Mouse (Mus musculus) ovary, postnatal 10 days (tissue): ENCODE data around the gene Scube1.

ENCODE experiments used
- DNase-seq: peaks from one replicate; pipeline ENCODE4 v3.0.0; 2022; ENCODE audit warnings: low spot score

Scube1 gene

DNA sequence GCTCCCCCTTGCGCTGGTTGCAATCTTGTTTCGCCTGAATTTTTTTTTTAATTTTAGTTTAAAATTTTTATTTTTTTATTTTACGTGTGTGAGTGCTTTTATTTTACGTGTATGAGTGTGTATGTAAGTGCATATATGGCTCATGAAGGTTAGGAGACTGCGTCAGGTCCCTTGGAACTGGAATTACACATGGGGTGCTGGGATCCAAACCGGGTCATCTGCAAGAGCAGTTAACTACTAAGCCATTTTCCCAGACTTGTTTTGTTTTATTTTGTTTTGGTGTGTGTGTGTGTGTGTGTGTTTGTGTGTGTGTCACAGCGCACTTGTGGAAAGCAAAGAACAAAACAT lies 129.5 kb downstream of the Scube1 start:
- no peak for DNase-seq

DNA sequence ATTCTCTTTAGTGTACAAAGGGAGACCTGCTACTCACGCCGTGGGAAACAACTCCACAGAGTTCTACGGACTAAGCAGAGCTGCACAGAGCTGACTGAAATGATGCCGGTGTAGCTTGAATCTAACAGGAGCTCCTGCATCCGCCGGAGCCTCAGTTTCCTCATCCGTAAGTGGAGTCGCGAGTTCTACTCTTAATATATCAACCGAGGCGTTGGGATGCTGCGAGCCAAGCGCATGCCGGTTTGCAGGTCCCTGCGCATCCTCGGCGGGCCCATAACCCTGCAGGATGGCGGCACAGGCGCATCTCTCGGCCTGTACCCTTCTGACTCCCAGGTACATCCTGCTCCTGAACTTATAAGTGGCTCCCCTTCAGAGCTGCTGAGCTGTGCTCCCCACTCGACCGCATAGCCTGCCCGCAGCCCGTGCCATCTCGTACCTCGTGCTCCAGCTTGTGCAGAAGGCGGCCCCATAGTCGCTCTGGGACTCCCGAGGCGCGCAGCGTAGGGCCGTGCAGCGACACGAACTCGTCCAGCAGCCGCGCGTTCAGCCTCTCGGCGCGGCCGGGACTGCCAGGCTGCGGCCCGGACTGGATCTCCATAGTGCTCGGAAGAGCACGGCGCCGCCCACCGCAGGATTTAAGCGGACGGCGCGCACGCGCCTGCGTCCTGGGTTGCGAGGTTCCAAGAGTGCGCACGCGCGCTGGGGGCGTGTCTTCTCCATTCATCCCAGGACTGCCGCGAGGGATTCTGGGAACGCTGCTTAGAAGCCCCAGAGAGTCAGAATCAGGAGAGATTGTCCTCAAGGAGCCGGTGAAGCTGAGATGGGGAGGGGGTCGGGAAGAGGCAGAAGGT lies 130.1 kb downstream of the Scube1 start, which contains the start of gene Ttll12:
Gene Ttll12 (minus strand): TSS at position 645 of the 851 bp plus-strand sequence.
- DNase-seq: peak; percentile 78

DNA sequence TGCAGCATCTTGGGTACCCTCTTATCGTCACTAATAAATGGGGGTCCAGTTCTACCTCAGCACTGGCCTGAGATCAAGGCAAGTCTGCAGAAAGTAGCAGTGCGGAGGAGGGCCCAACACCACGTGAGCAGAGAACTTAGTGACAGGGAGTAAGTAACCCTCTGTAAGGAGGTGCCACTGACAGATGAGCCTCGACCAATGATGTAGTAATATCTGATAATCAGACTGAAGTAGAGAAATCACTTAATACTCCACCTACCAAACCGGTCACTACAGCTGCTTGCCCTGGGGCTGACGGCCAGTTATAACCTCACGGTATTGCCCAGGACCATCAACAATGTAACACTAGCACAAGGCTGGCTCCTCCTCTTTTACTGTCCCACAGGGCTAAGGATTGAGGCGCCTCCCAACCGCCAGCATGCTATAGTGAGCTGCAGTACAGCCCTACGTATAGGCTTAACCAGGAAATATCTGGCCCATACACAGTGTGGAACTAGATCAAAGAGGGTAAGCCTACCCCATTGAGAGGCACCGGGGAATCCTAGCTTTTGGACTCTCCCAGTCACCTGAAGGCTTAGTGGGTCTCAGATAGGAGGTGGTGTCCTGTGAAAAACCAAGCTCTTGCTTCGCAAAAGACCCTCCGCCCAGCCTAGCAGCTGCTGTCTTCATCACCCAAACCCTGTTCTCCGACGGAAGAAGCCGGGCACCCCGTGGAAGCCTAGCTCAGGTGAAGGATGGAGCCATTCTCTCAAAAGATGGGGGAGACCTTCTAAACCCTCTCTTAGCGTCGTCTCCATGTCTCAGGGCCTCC lies 130.9 kb downstream of the Scube1 start:
- DNase-seq: no peak

DNA sequence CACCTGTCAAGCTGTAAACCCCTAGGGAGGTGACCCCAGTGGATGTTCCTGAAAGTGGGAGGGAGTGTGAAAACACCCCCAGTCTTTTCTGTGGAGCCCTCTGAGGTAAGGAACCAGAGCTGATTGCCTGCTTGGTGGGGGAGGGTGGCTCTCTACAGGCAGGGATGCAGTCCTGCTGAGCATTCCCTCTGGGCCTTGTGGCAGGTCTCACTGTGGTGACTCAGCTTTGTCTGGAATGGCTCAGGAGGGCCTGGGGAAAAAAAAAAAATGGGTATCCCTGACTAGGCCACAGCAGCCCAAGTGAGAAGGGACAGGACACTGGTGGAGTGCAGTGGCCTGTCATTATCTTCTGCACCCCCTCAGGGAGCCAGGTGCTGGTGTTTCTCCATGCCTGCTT lies 131.6 kb downstream of the Scube1 start:
- DNase-seq: no peak

DNA sequence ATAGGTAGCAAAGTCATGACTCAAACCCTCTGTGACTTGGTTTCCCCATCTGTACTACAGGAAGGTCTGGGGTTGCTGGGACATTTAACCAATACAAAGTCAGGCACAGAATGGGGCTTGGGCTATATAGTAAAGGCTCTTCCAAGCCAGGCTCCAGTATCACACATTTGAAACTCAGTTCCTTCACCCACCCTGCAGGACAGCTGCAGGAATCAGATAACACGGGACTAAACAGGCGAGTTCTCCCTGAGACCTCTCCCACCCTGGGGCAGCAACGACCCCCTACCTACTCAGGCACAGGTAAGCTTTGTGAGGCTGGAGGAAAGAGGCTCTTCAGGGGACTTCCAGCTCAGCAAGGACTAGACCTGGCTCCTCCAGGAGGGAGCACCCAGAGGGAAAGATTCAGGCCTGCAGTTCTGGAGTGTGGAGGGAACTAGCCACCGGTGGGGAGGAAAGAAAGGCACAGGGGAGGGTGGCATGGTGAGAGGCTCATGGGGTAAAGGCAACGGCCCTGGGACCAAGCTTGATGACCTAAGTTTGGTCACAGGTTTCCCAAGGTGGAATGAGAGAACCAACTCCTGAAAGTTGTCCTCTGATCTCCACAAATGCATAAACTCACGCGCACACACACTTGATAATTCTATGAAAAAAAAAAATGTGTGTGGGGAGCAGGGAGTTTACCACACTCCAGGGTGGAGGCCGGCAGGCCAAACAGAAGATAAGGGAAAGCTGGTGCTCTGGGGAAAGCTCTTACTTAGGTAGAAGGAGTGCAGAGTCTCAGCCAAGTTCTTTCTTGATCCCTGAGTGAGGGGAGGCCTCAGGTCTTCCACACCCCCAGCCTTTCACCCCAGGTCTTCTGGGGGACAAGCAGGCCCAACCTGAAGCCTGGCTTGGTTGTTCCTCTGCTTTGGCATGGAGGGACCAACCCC lies 132.3 kb downstream of the Scube1 start:
- no peak for DNase-seq

DNA sequence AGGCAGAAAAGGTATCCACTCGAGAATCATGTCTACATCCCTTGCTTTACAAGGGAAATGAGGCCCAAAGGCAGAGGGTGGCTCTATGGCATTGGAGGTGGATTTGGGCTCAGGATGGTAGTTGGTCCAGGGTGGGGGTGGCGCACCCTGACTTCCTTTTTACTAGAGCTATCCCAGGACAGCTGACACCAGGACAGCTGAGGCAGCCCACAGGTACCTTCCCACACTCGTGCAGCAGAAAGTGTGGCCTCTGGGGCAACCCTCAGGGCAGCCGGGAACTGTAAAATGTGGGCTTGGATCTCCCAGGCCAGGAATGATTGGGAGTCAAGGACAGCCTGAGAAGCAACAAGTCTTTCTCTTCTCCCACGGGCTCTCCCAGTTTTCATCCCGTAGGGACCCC lies 133.1 kb downstream of the Scube1 start:
- no peak for DNase-seq

DNA sequence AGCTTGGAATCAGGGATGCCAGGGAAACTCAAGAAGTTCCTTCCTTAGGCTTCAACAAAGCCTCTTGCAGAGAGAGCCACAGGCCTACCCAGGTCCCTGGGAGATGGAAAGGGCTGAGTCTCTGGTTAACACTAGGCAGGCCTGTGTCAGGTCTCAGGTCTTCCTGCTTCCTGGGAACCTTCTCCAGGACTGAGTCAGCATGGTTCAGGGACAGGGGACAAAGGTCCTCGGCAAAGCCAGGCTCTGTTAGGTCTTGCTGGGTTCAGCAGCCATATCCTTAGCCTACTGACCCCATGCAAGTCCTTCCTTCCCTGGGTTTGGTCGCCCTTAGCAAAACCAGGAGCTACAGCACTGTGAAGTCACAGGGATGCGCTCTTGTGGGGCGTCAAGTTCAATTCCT lies 134.0 kb downstream of the Scube1 start:
- no peak for DNase-seq

DNA sequence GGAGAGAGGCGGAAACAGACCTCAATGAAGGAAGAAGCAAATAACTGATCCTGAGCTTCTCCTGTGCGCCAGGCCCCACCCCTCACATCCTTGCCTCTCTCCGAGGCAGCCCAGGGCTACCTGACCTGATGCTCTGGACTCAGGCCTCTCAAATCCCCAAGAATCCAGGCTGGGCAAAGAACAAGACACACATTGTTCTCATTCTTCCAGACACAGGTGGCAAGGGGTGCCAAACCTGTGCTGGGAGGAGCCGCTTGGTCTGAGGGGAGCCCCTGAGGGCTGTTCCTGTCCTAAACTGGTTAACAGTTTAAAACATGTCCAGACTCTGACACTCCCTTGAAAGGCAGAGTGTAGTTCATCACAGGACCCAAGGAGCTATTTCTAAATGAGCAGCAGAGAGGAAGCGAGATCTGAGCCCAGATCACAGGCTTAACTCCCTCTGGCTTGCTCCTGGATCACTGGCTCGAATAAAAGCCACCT lies 140.0 kb downstream of the Scube1 start:
- no peak for DNase-seq

DNA sequence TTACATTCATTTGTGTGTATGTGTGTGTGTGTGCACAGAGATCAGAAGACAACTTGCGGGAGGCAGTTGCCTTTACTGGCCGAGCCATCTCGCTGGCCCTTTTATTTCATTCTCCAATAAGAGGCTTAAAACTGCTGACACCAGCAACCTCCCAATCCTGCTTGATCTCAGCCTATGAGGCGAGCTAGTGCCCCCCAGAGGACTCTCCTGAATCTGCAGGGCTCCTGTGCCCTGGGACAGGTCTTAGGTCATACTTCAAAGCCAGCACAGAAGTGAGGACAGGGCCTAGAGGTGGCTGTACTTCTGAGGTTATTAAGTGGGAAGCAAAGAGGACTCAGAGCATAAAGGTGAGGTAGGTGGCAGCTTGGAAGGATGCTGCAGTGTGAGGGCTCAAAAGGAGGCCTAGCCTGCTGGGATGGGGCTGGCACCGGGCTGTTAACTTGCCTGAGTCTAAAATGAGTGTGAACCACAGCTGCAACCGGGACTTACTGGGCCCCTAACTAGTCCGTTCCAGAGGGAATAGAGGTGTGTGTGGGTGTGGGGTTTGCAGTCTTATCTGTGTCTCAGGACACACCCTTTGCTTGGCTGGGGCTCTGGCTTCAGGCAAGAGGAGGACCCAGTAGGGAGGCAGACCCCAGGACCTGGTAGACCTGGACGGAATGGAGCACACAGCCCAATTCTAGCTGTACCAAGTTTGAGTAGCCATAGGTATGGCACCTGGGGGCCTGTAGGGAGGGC lies 141.2 kb downstream of the Scube1 start:
- DNase-seq: no peak

DNA sequence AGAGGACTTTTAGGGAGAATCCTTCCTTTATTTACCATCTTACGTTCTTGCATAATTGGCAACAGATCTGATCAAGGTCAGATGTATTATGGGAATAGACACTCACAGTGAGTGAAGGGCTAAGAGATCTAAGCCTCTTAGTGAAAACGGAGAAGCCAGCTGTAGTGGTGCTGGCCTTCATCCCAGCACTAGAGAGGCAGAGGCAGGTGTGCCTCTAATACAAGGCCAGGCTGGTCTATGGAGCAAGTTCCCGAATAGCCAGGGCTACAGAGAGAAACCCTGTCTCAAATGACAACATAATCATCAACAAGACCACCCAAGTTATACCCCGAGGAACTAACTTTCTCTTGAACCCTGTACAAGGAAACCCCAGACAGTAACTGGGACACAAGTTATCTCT lies 141.9 kb downstream of the Scube1 start:
- DNase-seq: no peak

DNA sequence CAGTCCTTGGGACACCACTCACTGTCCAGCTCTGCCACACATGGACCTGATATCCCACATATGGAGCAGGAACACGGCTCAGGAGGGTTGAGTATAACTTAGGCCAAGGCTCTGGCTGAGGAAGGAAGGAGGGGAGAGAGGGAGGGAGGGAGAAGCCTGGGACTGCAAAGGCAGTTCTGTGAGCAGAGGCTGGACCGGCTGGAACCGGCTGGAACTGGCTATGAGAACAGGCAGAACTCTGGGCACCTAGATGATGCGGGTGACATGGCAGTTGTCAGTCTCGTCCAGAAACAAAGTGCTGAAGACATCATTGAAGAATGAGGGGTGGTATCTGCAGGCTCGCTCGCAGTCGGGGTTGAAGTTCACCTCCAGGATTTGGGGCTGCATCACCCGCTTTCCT lies 148.2 kb downstream of the Scube1 start:
- DNase-seq: no peak

DNA sequence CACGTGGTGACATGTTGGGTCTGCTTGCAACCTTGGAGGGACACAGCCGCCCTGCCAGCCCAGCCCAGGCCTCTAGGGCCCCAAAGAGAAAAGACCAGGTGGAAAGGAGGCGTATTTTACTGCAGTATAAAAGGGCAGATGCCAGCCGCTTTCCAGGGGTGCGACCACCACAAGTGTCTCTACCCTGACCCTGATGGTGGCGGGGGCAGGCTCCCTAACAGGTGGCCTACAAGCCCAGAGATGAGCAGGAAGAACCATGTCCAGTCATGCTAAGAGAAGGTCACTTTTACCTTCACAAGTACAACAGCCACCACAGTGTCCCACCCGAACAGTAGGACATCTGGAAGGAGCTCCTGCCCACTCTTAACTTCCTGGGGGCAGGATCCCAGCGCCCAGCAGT lies 149.3 kb downstream of the Scube1 start:
- DNase-seq: no peak

DNA sequence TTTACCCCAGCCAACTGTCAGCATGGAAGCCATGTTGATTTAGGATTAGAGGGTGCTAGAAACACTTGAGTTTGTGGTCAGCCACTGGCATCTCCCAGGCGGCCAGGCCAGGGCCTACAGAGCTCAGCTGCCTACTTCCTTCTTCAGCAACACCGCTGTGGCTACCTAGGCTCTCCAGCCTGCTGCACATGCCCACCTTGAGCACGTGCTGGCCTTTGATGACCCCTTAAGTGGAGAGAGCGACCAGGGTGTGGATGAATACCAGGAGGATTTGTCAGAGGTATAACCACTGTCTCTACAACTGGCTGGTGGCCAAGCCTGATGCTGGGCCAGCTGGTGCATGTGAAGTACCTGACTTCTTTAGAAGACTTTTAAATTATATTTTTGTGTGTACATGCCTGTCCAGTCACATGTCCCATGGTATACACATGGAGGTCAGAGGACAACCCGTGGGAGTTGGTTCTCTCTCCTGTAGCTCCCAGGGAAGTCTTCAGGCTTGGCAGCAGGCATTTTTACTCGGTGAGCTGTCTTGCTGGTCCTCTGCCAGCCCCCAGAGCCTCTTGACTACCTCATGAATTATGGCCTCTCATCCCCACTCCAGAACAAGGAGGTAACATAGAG lies 150.0 kb downstream of the Scube1 start:
- DNase-seq: no peak

DNA sequence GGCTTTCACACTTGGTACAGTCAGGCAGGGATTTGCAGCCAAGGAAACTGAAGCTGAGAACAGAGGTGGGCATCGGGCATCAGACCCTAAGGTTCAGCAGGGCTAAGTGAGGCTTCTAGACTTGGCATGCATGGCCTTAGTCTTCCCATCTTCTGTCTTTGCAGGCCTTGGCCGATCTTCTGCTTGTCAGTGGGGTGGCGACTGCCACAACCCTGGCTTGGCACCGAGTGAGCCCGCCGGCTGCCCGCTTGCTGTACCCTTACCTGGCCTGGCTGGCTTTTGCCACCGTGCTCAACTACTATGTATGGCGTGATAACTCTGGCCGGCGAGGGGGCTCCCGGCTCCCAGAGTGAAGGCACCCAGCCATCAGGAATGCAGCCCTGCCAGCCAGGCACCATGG lies 151.2 kb downstream of the Scube1 start:
- DNase-seq: no peak

DNA sequence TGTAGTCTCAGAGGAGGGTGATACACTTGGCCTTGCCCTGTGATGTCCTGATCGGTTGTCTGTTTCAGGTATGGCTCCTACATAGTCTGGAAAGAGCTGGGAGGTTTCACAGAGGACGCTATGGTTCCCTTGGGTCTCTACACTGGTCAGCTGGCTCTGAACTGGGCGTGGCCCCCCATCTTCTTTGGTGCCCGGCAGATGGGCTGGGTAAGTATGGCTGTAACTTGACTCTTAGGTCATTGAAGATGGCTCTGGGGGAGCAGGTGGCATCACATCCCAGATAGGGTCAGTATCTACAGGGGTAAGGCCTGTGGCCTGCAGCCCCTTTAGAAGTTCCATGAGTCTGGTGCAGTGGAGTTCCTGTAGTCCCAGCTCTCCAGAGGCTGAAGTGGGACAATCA lies 152.7 kb downstream of the Scube1 start:
- no peak for DNase-seq

DNA sequence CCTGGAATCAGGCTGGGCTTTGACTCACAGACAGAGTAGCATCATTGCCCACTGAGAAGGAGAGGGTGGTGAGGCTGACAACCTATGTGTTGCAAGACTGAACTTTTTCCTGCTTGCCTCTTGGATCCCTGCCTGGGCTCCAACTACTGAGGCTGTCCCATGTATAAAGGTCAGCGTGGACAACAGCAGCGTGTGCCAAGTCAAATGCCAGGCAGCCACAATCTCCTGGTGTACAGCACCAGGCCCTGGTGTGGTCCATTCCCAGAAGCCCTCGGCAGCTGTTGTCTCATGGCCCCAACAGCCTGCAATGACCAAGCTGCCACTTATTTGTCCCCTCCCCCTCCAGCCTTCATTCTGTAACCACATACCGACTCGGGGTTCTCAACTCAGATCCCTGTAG lies 153.2 kb downstream of the Scube1 start:
- no peak for DNase-seq

DNA sequence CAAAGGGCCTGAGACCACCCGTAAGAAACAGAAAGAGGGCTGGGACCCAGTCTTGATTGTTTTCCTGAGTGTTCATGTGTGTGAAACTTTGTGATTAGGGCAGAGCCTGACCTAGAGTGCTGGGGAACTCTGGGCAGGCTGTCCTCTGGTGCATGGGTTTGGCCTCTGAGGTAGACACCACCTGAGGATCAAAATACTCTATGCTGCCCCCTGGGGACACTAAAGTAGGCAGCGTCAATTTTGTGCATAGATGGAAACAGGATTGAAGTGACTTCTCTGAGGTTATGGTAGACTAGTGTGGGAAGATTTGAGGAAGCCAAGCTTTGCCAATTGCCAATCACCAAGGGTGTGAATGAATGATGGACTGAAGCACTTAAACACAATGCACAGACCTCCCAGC lies 154.2 kb downstream of the Scube1 start:
- no peak for DNase-seq

DNA sequence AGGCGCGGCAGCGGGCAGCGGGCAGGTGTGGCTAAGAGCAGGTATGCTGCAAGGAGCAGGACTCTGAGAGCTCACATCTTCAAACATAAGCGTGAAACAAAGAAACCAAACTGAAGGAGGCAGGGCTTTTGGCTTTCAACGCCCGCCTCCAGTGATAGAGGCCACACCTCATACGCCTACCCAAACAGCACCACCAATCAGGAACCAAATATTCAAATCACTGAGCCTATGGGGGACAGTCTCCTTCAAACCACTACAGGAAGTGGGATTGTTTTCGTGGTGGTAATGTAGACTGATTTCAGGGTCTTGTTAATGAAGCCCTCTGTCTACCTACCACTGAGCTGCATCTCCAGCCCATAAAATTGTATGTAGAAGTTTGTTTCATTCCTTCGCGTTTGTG lies 155.1 kb downstream of the Scube1 start:
- no peak for DNase-seq

DNA sequence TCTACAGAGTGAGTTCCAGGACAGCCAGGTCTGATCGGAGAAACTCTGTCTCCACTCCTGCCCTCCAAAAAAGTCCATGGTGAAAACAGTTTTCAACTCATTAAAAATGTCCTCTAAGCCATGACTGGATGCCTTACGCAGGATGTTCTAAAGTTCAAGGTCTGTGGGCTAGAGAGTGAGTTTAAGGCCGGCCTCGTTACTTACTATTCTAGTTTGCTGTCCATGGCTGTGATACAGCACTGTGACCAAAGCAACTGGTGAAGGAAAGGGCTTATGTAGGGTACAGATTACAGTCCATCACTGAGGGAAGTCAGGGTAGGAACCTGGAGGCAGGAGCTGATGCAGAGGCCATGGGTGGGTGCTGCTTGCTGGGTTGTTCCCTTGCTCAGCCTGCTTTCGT lies 156.3 kb downstream of the Scube1 start:
- DNase-seq: no peak

DNA sequence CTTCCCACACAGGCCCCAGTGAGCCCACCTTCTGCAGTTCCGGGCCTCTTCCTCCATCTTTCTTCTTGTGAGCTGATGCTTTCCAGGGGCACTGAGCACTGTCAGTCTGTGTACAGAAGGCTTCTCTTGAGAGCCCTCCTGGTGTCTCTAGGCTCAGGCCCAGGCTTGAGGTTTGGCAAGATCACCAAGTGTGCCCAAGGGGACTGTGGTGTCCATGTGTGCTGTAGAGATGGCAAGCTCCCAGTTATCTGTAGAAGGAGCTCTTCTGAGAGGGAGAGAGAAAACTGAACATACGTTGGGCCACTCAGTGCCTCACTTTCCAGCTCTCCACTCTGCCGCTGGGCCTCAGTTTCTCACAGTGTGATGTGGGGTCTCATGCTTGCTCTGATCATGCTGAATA lies 157.1 kb downstream of the Scube1 start:
- DNase-seq: no peak

DNA sequence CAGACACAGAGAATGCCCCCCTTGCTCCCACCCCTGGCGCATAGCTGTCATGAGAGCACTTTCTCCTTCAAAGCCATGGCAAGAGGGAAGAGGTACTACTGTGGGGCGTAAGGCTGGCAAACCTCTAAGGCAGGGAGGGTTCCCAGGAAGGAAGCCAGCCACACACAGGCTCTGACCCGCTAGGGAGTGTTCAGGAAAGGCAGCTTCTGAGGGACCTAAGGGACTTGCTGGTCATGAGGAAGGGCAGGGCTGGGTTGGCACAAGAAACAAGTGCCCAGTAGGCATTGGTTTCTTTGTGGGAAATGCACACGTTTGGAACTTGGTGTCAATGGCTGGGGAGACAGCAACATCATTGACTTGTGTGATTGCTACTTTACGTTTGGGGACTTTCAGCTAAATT lies 158.8 kb downstream of the Scube1 start:
- no peak for DNase-seq
